Mouse (Mus musculus): Measurements from ENCODE around the gene Cntnap2. TPM values are rescaled to one million over a fixed set of nuclear protein-coding genes. Genes with fewer than 3 reads are reported as not detected.

Gene Cntnap2
- total and polyA plus RNA-seq, 3 experiments: 0.05 TPM; not detected in 2

- Histone ChIP-seq H3K27me3 (ENCODE audit: insufficient read depth, low read length) (no peaks in the 10 kb centered on the region), H3K4me3 (ENCODE audit: low read depth, low read length) (no peak overlapping the region), H3K36me3 (replicated peaks) (no peaks in the 10 kb centered on the region), H3K4me1 (ENCODE audit: insufficient read depth, low read depth, low read length) (no peaks in the 10 kb centered on the region), H3K9me3 (replicated peaks) (no peaks in the 10 kb centered on the region)
- DNase-seq (ENCODE audit: low spot score): no peak
- no peak for ATAC-seq (ENCODE audit: extremely low read depth, insufficient number of reproducible peaks, low FRiP score, poor library complexity, severe bottlenecking)
- no peak for TF ChIP-seq CTCF (IDR thresholded peaks at IDR 0.05; ENCODE audit: low read depth, low read length)
- no peak for TF ChIP-seq TAL1 (conservative IDR thresholded peaks at IDR 0.05; ENCODE audit: low read depth, low read length)
- no peak for TF ChIP-seq GATA2 (IDR thresholded peaks at IDR 0.05; ENCODE audit: borderline replicate concordance, low read depth, low read length)
- no peak for TF ChIP-seq POLR2AphosphoS5 (IDR thresholded peaks at IDR 0.05; ENCODE audit: insufficient replicate concordance, low read depth, low read length)
- TF ChIP-seq GATA1 (IDR thresholded peaks at IDR 0.05; ENCODE audit: borderline replicate concordance, low read length): no peak
Measured at GRCm38 (mm10) chr6:47227601-47228000, 2168.4 kb downstream of the Cntnap2 start.

- ATAC-seq (ENCODE audit: extremely low read depth, insufficient number of reproducible peaks, low FRiP score, poor library complexity, severe bottlenecking) (no peak), DNase-seq (ENCODE audit: low spot score) (no peak)
- H3K36me3 ChIP-seq (replicated peaks): no peaks in the 10 kb centered on the region
- no peak overlapping the region for H3K4me3 ChIP-seq (ENCODE audit: low read depth, low read length)
- TF ChIP-seq POLR2AphosphoS5 (IDR thresholded peaks at IDR 0.05; ENCODE audit: insufficient replicate concordance, low read depth, low read length) (no peak), TAL1 (conservative IDR thresholded peaks at IDR 0.05; ENCODE audit: low read depth, low read length) (no peak), GATA1 (IDR thresholded peaks at IDR 0.05; ENCODE audit: borderline replicate concordance, low read length) (no peak), GATA2 (IDR thresholded peaks at IDR 0.05; ENCODE audit: borderline replicate concordance, low read depth, low read length) (no peak), CTCF (IDR thresholded peaks at IDR 0.05; ENCODE audit: low read depth, low read length) (no peak)
- H3K27me3 ChIP-seq (ENCODE audit: insufficient read depth, low read length): no peaks in the 10 kb centered on the region
- no peaks in the 10 kb centered on the region for H3K9me3 ChIP-seq (replicated peaks)
- no peaks in the 10 kb centered on the region for H3K4me1 ChIP-seq (ENCODE audit: insufficient read depth, low read depth, low read length)
Measured at GRCm38 (mm10) chr6:47228676-47229317, 2169.6 kb downstream of the Cntnap2 start.

GRCm38 (mm10) chr6:47231513-47231912 lies 2172.4 kb downstream of the Cntnap2 start:
- Histone ChIP-seq H3K9me3 (replicated peaks) (no peaks in the 10 kb centered on the region), H3K27me3 (ENCODE audit: insufficient read depth, low read length) (no peaks in the 10 kb centered on the region), H3K4me3 (ENCODE audit: low read depth, low read length) (no peak overlapping the region), H3K36me3 (replicated peaks) (no peaks in the 10 kb centered on the region), H3K4me1 (ENCODE audit: insufficient read depth, low read depth, low read length) (no peaks in the 10 kb centered on the region)
- ATAC-seq (ENCODE audit: extremely low read depth, insufficient number of reproducible peaks, low FRiP score, poor library complexity, severe bottlenecking): no peak
- DNase-seq (ENCODE audit: low spot score): no peak
- TF ChIP-seq GATA1 (IDR thresholded peaks at IDR 0.05; ENCODE audit: borderline replicate concordance, low read length) (no peak), GATA2 (IDR thresholded peaks at IDR 0.05; ENCODE audit: borderline replicate concordance, low read depth, low read length) (no peak), TAL1 (conservative IDR thresholded peaks at IDR 0.05; ENCODE audit: low read depth, low read length) (no peak), POLR2AphosphoS5 (IDR thresholded peaks at IDR 0.05; ENCODE audit: insufficient replicate concordance, low read depth, low read length) (no peak), CTCF (IDR thresholded peaks at IDR 0.05; ENCODE audit: low read depth, low read length) (no peak)

GRCm38 (mm10) chr6:47239376-47239921 lies 2180.3 kb downstream of the Cntnap2 start:
- Histone ChIP-seq H3K4me3 (ENCODE audit: low read depth, low read length) (no peak overlapping the region), H3K9me3 (replicated peaks) (no peaks in the 10 kb centered on the region), H3K27me3 (ENCODE audit: insufficient read depth, low read length) (no peaks in the 10 kb centered on the region), H3K36me3 (replicated peaks) (no peaks in the 10 kb centered on the region), H3K4me1 (ENCODE audit: insufficient read depth, low read depth, low read length) (no peaks in the 10 kb centered on the region)
- ATAC-seq (ENCODE audit: extremely low read depth, insufficient number of reproducible peaks, low FRiP score, poor library complexity, severe bottlenecking) (no peak), DNase-seq (ENCODE audit: low spot score) (no peak)
- TF ChIP-seq GATA2 (IDR thresholded peaks at IDR 0.05; ENCODE audit: borderline replicate concordance, low read depth, low read length): no peak
- no peak for TF ChIP-seq TAL1 (conservative IDR thresholded peaks at IDR 0.05; ENCODE audit: low read depth, low read length)
- no peak for TF ChIP-seq GATA1 (IDR thresholded peaks at IDR 0.05; ENCODE audit: borderline replicate concordance, low read length)
- TF ChIP-seq CTCF (IDR thresholded peaks at IDR 0.05; ENCODE audit: low read depth, low read length): no peak
- TF ChIP-seq POLR2AphosphoS5 (IDR thresholded peaks at IDR 0.05; ENCODE audit: insufficient replicate concordance, low read depth, low read length): no peak

- TF ChIP-seq CTCF (IDR thresholded peaks at IDR 0.05; ENCODE audit: low read depth, low read length) (no peak), POLR2AphosphoS5 (IDR thresholded peaks at IDR 0.05; ENCODE audit: insufficient replicate concordance, low read depth, low read length) (no peak), GATA2 (IDR thresholded peaks at IDR 0.05; ENCODE audit: borderline replicate concordance, low read depth, low read length) (no peak), TAL1 (conservative IDR thresholded peaks at IDR 0.05; ENCODE audit: low read depth, low read length) (no peak), GATA1 (IDR thresholded peaks at IDR 0.05; ENCODE audit: borderline replicate concordance, low read length) (no peak)
- H3K9me3 ChIP-seq (replicated peaks): no peaks in the 10 kb centered on the region
- no peak overlapping the region for H3K4me3 ChIP-seq (ENCODE audit: low read depth, low read length)
- no peaks in the 10 kb centered on the region for H3K4me1 ChIP-seq (ENCODE audit: insufficient read depth, low read depth, low read length)
- no peak for ATAC-seq (ENCODE audit: extremely low read depth, insufficient number of reproducible peaks, low FRiP score, poor library complexity, severe bottlenecking)
- no peaks in the 10 kb centered on the region; the same call in 1 of the 2 replicates for H3K27me3 ChIP-seq (ENCODE audit: insufficient read depth, low read length)
- DNase-seq (ENCODE audit: low spot score): no peak
- H3K36me3 ChIP-seq (replicated peaks): no peaks in the 10 kb centered on the region
Measured at GRCm38 (mm10) chr6:47241379-47241778, 2182.2 kb downstream of the Cntnap2 start.

- DNase-seq (ENCODE audit: low spot score) (no peak), ATAC-seq (ENCODE audit: extremely low read depth, insufficient number of reproducible peaks, low FRiP score, poor library complexity, severe bottlenecking) (no peak)
- Histone ChIP-seq H3K4me1 (ENCODE audit: insufficient read depth, low read depth, low read length) (no peaks in the 10 kb centered on the region), H3K27me3 (ENCODE audit: insufficient read depth, low read length) (peaks cover 3% of the 10 kb centered on the region), H3K9me3 (replicated peaks) (no peaks in the 10 kb centered on the region), H3K36me3 (replicated peaks) (no peaks in the 10 kb centered on the region), H3K4me3 (ENCODE audit: low read depth, low read length) (no peak overlapping the region)
- TF ChIP-seq CTCF (IDR thresholded peaks at IDR 0.05; ENCODE audit: low read depth, low read length) (no peak), TAL1 (conservative IDR thresholded peaks at IDR 0.05; ENCODE audit: low read depth, low read length) (no peak)
Measured at GRCm38 (mm10) chr6:47243863-47244606, 2184.9 kb downstream of the Cntnap2 start.

Measured in G1E (cell line).